Mouse (Mus musculus): ENCODE results near the gene Cul4a.

- TF ChIP-seq CTCF (IDR thresholded peaks at IDR 0.05; ENCODE audit: borderline replicate concordance, insufficient read depth, low read length) (no peak), POLR2A (IDR thresholded peaks at IDR 0.05; ENCODE audit: low read depth, low read length) (no peak)
These were observed 30.4 kb upstream of the Cul4a start for GRCm38 (mm10) chr8:13075044-13075443.

Data from embryonic fibroblast, embryonic 13.5 days (primary cell).